Mouse (Mus musculus) induced T-regulatory cell, adult 2 months (primary cell): Measurements from ENCODE around the gene Atf2.
"Not testable (repeated sequence)": the region's sequence is repeated elsewhere in the genome, so short reads cannot be mapped to it uniquely, and the experiment has no call there.

Experiments used
- DNase-seq: peaks from one replicate; pipeline ENCODE4 v3.0.0-alpha.2; 2012; ENCODE audit warnings: low read depth

The Atf2 gene

GRCm38 (mm10) chr2:73892464-73893296 lies at the start of gene Atf2:
TSS of gene Atf2 (minus strand) at chr2:73892639.
- peak; percentile 100 for DNase-seq

- DNase-seq = no peak
Measured at GRCm38 (mm10) chr2:73941281-73941680, 48.8 kb upstream of the Atf2 start.

GRCm38 (mm10) chr2:73940471-73940870 lies 48.0 kb upstream of the Atf2 start:
- DNase-seq = no peak

- no peak for DNase-seq
Measured at GRCm38 (mm10) chr2:73938896-73939295, 46.5 kb upstream of the Atf2 start.

- no peak for DNase-seq
Measured at GRCm38 (mm10) chr2:73932676-73933313, 40.4 kb upstream of the Atf2 start.

GRCm38 (mm10) chr2:73927711-73928110 lies 35.3 kb upstream of the Atf2 start:
- DNase-seq = no peak

- no peak for DNase-seq
Measured at GRCm38 (mm10) chr2:73925539-73925938, 33.1 kb upstream of the Atf2 start.

GRCm38 (mm10) chr2:73925089-73925488 lies 32.6 kb upstream of the Atf2 start:
- no peak for DNase-seq

- no peak for DNase-seq
Measured at GRCm38 (mm10) chr2:73919642-73920041, 27.2 kb upstream of the Atf2 start.

- peak; percentile 23 for DNase-seq
Measured at GRCm38 (mm10) chr2:73912264-73912663, 19.8 kb upstream of the Atf2 start.

- peak; percentile 93 for DNase-seq
Measured at GRCm38 (mm10) chr2:73911175-73911700, 18.8 kb upstream of the Atf2 start, which contains the start of gene Atp5g3. TSS of gene Atp5g3 (minus strand) at chr2:73911326.

- DNase-seq = peak; percentile 73
Measured at GRCm38 (mm10) chr2:73910571-73911174, 18.2 kb upstream of the Atf2 start.

- no peak for DNase-seq
Measured at GRCm38 (mm10) chr2:73909116-73909515, 16.7 kb upstream of the Atf2 start.

GRCm38 (mm10) chr2:73904679-73905078 lies 12.2 kb upstream of the Atf2 start:
- not testable (repeated sequence) for DNase-seq

GRCm38 (mm10) chr2:73903536-73903935 lies 11.1 kb upstream of the Atf2 start:
- no peak for DNase-seq

- DNase-seq = not testable (repeated sequence)
Measured at GRCm38 (mm10) chr2:73902328-73902727, 9.9 kb upstream of the Atf2 start.

- DNase-seq = no peak
Measured at GRCm38 (mm10) chr2:73901169-73901568, 8.7 kb upstream of the Atf2 start.

GRCm38 (mm10) chr2:73900364-73900763 lies 7.9 kb upstream of the Atf2 start:
- DNase-seq = no peak

GRCm38 (mm10) chr2:73896919-73897318 lies 4.5 kb upstream of the Atf2 start:
- not testable (repeated sequence) for DNase-seq

GRCm38 (mm10) chr2:73893473-73894270 lies 1.2 kb upstream of the Atf2 start:
- DNase-seq = no peak

- peak; percentile 55 for DNase-seq
Measured at GRCm38 (mm10) chr2:73891701-73892463, 557 bp downstream of the Atf2 start.
